ENCODE assay signal across 7 mouse cellular contexts in genomic region chr8:108713346-108714142, GRCm38 (mm10).
DNase-seq lines count a peak whose midpoint lies in the region; ATAC-seq and TF ChIP-seq lines count a peak whose summit lies in the region.

No protein-coding gene starts in this region.

- no peak for TF ChIP-seq CTCF in forebrain, postnatal 0 days (IDR thresholded peaks at IDR 0.05; ENCODE audit: low read depth)

- no peaks in the 10 kb centered on the region for H3K9me3 ChIP-seq in neural tube, embryonic 11.5 days (ENCODE audit: control insufficient read depth, low read length)
- H3K9me3 ChIP-seq in forebrain, postnatal 0 days (ENCODE audit: low read length) = no peaks in the 10 kb centered on the region
- H3K9me3 ChIP-seq in liver, embryonic 15.5 days (replicated peaks) = no peaks in the 10 kb centered on the region

- 7% methylated on average over 19 of the region's 19 CpGs for WGBS in neural tube, embryonic 11.5 days
- WGBS in forebrain, postnatal 0 days = 34% methylated on average over 19 of the region's 19 CpGs
- WGBS in liver, embryonic 15.5 days (ENCODE audit: insufficient replicate concordance) = 37% methylated on average over 19 of the region's 19 CpGs

- H3K4me2 ChIP-seq in neural tube, embryonic 11.5 days (ENCODE audit: low read depth) = peak overlapping the region; percentile 96
- peak overlapping the region; percentile 94 for H3K4me2 ChIP-seq in forebrain, postnatal 0 days (ENCODE audit: low read depth)
- H3K4me2 ChIP-seq in liver, embryonic 15.5 days = peak overlapping the region; percentile 70

- no peaks in the 10 kb centered on the region for H3K36me3 ChIP-seq in neural tube, embryonic 11.5 days (ENCODE audit: control insufficient read depth, insufficient read depth, low read length)
- H3K36me3 ChIP-seq in forebrain, postnatal 0 days (ENCODE audit: insufficient read depth) = no peaks in the 10 kb centered on the region
- H3K36me3 ChIP-seq in liver, embryonic 15.5 days (replicated peaks) = no peaks in the 10 kb centered on the region

- ATAC-seq in neural tube, embryonic 11.5 days (ENCODE audit: insufficient read depth, low FRiP score, low TSS enrichment) = no peak
- no peak for ATAC-seq in forebrain, postnatal 0 days
- ATAC-seq in liver, embryonic 15.5 days (ENCODE audit: insufficient read depth) = no peak

- DNase-seq in neural tube, embryonic 11.5 days (ENCODE audit: low spot score) = no peak
- no peak for DNase-seq in neural tube, embryonic 10.5 days (ENCODE audit: extremely low spot score, low spot score)
- DNase-seq in forebrain, postnatal 0 days = no peak
- DNase-seq in embryo, embryonic 11 days = no peak
- no peak for DNase-seq in layer of hippocampus, adult 9-11 months
- DNase-seq in ovary, postnatal 36 days (ENCODE audit: low spot score) = no peak

- H3K27ac ChIP-seq in neural tube, embryonic 11.5 days (ENCODE audit: low read depth, low read length) = peak overlapping the region; percentile 97
- peak overlapping the region; percentile 77 for H3K27ac ChIP-seq in forebrain, postnatal 0 days (ENCODE audit: low read depth, low read length)
- H3K27ac ChIP-seq in liver, embryonic 15.5 days (replicated peaks) = 0 out of 2 replicates have a peak overlapping the region, but pooled peaks have one; percentile 78

- peak overlapping the region; percentile 94 for H3K9ac ChIP-seq in neural tube, embryonic 11.5 days (ENCODE audit: low read length)
- 0 out of 2 replicates have a peak overlapping the region, but pooled peaks have one; percentile 67 for H3K9ac ChIP-seq in forebrain, postnatal 0 days
- H3K9ac ChIP-seq in liver, embryonic 15.5 days = no peak overlapping the region

- H3K27me3 ChIP-seq in neural tube, embryonic 11.5 days (ENCODE audit: control insufficient read depth, insufficient read depth, low read length) = no peaks in the 10 kb centered on the region
- 0 out of 2 replicates have a peak, but pooled peaks cover 3% of the 10 kb centered on the region for H3K27me3 ChIP-seq in forebrain, postnatal 0 days (ENCODE audit: insufficient read depth, low read length)
- peaks cover 65% of the 10 kb centered on the region for H3K27me3 ChIP-seq in liver, embryonic 15.5 days

- H3K4me1 ChIP-seq in neural tube, embryonic 11.5 days (ENCODE audit: control insufficient read depth, insufficient read depth, low read length) = peaks cover 81% of the 10 kb centered on the region
- no peaks in the 10 kb centered on the region for H3K4me1 ChIP-seq in forebrain, postnatal 0 days (ENCODE audit: insufficient read depth)
- peaks cover 47% of the 10 kb centered on the region for H3K4me1 ChIP-seq in liver, embryonic 15.5 days (replicated peaks)

- H3K4me3 ChIP-seq in neural tube, embryonic 11.5 days (ENCODE audit: low read depth, low read length) = peak overlapping the region; percentile 73
- peak overlapping the region; percentile 61; the same call in 1 of the 2 replicates for H3K4me3 ChIP-seq in forebrain, postnatal 0 days (ENCODE audit: low read depth, low read length)
- peak overlapping the region; percentile 62; the same call in 1 of the 2 replicates for H3K4me3 ChIP-seq in liver, embryonic 15.5 days (replicated peaks)
